Mouse (Mus musculus) hindbrain, embryonic 10.5 days (tissue): Measurements from ENCODE around the gene Rps24. TPM values are rescaled to one million over a fixed set of nuclear protein-coding genes. Genes with fewer than 3 reads are reported as not detected.
A peak's percentile ranks its signal among the peaks of the same experiment; 100 is the strongest.

ENCODE experiments used
- DNase-seq: peaks from one replicate; pipeline ENCODE4 v3.0.0-alpha.2; 2017; ENCODE audit warnings: low spot score
- H3K27ac ChIP-seq: fragments of 300-500 bp; sonication (generic); 2 replicates; pipeline ENCODE4 v1.5.1; 2016; ENCODE audit warnings: mild to moderate bottlenecking, moderate library complexity
- H3K27me3 ChIP-seq: fragments of 300-500 bp; sonication (generic); 2 replicates; pipeline ENCODE4 v1.6.1; 2016; ENCODE audit warnings: mild to moderate bottlenecking; ENCODE audit not compliant: poor library complexity, insufficient read depth, severe bottlenecking
- H3K36me3 ChIP-seq: fragments of 300-500 bp; sonication (generic); 2 replicates; pipeline ENCODE4 v1.6.1; 2016; ENCODE audit warnings: mild to moderate bottlenecking, moderate library complexity
- H3K4me1 ChIP-seq: fragments of 300-500 bp; sonication (generic); replicated peaks from 2 replicates; pipeline ENCODE4 v1.6.1; 2016; ENCODE audit warnings: mild to moderate bottlenecking
- H3K4me3 ChIP-seq: fragments of 300-500 bp; sonication (generic); 2 replicates; pipeline ENCODE4 v1.5.1; 2016; ENCODE audit warnings: mild to moderate bottlenecking, moderate library complexity
- H3K9me3 ChIP-seq: fragments of 300-500 bp; sonication (generic); 2 replicates; pipeline ENCODE4 v1.6.1; 2016; ENCODE audit warnings: mild to moderate bottlenecking, moderate library complexity
- WGBS: fragments of 180-500 bp; shearing (Covaris S2); methylation state at CpG from one replicate; pipeline ENCODE4 v1.1.7; 2016; 5-methylcytosine and 5-hydroxymethylcytosine counted together
- polyA plus RNA-seq: library from polyadenylated mRNA; unstranded; fragments of >200 nt; fragmentation: Nextera tagmentation; extraction: Ambion mirVana; gene quantifications from 2 replicates; pipeline ENCODE4 v1.2.1, GENCODE M21; 2016

Rps24 gene
- polyA plus RNA-seq, 1 experiment from 2014 or later = 962 TPM

DNA sequence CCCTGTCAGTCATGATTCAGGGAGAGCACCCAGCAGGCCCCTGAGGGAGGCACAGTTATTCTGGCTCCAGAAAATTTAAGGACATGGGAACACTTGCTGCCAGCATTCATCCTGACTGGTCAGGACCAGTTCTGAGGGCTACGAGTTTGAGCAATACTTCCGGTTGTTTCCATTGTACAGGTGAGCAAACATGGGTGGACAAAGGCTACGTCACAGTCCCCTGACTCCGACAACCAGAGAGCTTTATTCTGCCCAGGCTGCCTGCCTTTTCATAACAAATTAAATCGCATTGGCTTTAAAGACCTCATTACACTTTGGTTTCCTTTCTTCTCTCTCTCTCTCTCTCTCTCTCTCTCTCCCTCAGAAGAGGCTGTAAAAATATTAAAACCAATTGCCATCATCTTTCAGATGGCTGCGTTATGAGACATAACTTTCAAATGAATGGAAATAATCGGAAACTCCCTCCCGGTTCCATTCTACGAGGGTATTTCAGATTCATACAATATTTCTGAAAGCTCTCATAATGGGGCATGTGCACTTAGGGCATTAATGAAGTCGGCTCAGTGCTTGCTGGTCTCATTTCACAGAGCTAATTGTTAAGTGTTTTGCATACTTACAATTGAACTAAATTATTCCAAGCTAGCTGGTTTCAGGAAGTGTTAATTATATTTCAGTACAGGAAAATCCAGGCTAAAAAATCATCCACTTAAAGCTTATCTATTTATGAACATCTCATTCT is 38.9 kb downstream of the Rps24 start:
- DNase-seq = no peak
- peaks cover 32% of the 10 kb centered on the region for H3K4me1 ChIP-seq
- no peak overlapping the region for H3K4me3 ChIP-seq
- 0 out of 2 replicates have a peak, but pooled peaks cover 4% of the 10 kb centered on the region for H3K27me3 ChIP-seq
- H3K9me3 ChIP-seq = no peaks in the 10 kb centered on the region
- H3K27ac ChIP-seq = no peak overlapping the region
- 79% methylated on average over 10 of the region's 10 CpGs for WGBS
- H3K36me3 ChIP-seq = no peaks in the 10 kb centered on the region

DNA sequence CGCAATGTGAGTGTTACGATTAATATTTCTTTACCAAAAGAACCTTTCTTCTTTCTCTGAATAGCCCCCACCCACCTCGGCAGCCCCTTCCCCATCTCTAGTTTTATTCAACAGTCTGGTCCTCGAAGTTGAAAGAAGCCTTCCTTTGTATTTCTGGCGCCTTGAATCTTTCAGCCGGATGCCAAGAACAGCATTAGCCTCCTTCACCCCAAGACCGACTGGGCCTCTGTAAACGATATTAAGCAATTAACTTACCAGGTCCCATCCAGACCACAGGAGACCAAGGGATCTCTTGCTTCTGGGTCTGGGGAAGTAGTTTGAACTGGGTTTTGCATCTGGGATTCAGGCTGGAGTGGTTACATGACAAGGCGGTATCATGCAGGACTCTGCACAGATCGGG is 39.5 kb downstream of the Rps24 start:
- WGBS = 78% methylated on average over 10 of the region's 10 CpGs
- Histone ChIP-seq H3K4me1 (peaks cover 37% of the 10 kb centered on the region), H3K27ac (no peak overlapping the region), H3K4me3 (no peak overlapping the region), H3K9me3 (no peaks in the 10 kb centered on the region), H3K27me3 (0 out of 2 replicates have a peak, but pooled peaks cover 4% of the 10 kb centered on the region), H3K36me3 (no peaks in the 10 kb centered on the region)
- DNase-seq = no peak

DNA sequence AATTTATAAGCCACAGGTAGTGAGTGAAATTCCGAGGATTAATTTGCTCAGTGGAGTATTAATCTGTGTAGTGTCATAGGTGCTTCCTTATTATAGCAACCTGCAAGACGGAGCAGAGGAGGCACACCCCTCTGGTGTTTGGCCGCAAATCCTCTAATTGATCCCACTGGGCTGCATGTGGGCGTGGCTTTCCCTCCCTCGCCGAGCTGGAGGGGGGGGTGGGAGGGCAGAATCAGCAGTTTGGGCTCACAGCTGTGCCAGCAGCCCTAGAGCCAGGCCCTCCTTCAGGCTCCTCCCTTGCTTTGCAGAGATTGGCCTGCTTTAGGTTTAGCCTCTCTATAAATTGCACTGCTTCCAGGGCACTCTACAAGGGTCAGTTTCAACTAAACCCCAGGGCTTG is 43.3 kb downstream of the Rps24 start:
- Histone ChIP-seq H3K9me3 (no peaks in the 10 kb centered on the region), H3K4me3 (peak overlapping the region; percentile 20; the same call in 1 of the 2 replicates), H3K27ac (peak overlapping the region; percentile 59), H3K4me1 (peaks cover 66% of the 10 kb centered on the region), H3K36me3 (no peaks in the 10 kb centered on the region), H3K27me3 (0 out of 2 replicates have a peak, but pooled peaks cover 4% of the 10 kb centered on the region)
- peak; percentile 61 for DNase-seq
- 5% methylated on average over 6 of the region's 6 CpGs for WGBS

DNA sequence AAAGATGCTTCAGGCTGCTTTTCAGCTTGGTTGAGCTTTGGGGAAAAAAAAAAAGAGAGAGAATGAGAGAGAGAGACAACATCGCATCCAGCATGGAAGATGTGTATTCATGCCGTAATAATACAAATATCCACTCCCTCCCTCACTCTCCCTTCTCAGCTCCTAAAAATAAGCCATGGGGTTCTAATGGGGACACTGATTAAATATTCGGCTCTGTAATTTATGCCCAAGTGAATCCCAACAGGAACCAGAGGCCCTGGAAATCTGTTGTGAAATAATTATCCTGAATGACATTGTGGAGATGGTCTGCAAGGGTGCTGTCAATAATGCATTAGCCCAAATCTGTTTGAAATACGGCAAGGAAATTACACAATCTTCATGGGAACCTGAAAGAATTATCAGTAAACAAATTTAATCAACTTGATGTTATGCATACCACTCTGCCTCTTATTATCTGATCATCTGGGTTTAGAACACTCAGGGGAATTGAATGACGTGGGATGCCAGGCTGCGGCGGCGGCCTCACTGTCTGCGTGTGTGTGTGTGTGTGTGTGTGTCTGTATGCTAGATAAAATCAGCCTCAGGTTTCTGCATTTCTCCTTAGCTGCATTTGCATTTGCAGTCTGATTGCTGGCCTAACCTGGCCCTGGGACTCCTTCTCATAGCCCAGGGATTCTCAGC is 48.1 kb downstream of the Rps24 start:
- Histone ChIP-seq H3K36me3 (no peaks in the 10 kb centered on the region), H3K4me1 (peaks cover 50% of the 10 kb centered on the region), H3K9me3 (0 out of 2 replicates have a peak, but pooled peaks cover 4% of the 10 kb centered on the region), H3K27ac (peak overlapping the region; percentile 74; the same call in 1 of the 2 replicates), H3K4me3 (no peak overlapping the region), H3K27me3 (no peaks in the 10 kb centered on the region)
- WGBS = 78% methylated on average over 9 of the region's 9 CpGs
- no peak for DNase-seq

DNA sequence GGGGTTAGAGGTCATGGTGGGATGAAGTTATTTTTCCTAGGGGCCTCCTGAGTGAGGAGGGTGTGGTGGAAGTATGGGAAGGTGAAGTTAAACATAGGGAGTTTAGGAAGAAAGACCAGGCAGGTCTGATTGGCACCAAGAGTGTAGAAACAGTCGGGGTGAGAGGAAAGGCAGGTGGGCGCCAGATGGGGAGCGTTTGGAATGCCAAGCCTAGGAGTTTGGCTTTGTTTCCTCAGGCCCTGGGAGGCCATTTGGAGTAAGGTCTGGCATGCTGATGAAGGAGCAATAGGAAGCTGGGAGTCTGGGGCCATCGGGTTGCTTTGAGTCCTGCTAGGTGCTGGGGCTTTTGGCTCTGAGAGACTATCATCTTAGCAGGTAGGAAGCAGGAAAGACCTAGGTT is 56.0 kb downstream of the Rps24 start:
- no peaks in the 10 kb centered on the region for H3K36me3 ChIP-seq
- no peak overlapping the region for H3K4me3 ChIP-seq
- 70% methylated on average over 4 of the region's 4 CpGs for WGBS
- H3K4me1 ChIP-seq = 0 out of 2 replicates have a peak, but pooled peaks cover 4% of the 10 kb centered on the region
- 0 out of 2 replicates have a peak overlapping the region, but pooled peaks have one; percentile 29 for H3K27ac ChIP-seq
- H3K27me3 ChIP-seq = no peaks in the 10 kb centered on the region
- no peak for DNase-seq
- H3K9me3 ChIP-seq = 0 out of 2 replicates have a peak, but pooled peaks cover 6% of the 10 kb centered on the region

DNA sequence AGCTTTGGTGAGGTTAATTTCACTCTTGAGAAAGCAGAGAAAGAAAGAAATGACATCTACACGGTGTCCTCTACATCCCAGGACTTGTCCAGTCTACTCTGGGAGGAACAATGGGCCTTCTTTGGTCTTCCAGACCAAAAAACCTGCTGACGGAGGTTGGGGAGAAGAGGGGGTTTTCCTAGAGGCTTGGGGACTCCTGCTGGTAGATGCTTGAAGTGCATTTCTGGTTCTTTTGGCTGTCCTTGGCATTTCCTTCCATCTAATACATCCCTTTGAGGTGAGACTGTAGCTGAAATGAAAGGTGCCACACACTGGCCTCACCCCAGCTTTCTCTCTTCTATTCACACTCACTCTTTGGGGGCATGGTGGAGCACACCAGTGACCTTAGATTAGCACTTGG is 57.1 kb downstream of the Rps24 start:
- Histone ChIP-seq H3K27ac (no peak overlapping the region), H3K9me3 (0 out of 2 replicates have a peak, but pooled peaks cover 6% of the 10 kb centered on the region), H3K36me3 (no peaks in the 10 kb centered on the region), H3K4me1 (0 out of 2 replicates have a peak, but pooled peaks cover 4% of the 10 kb centered on the region), H3K27me3 (no peaks in the 10 kb centered on the region), H3K4me3 (no peak overlapping the region)
- WGBS = 29% methylated on average over 2 of the region's 2 CpGs
- DNase-seq = no peak

Other genes with a start within 250 kb of the Rps24 start
- 12.7 and 14.0 TPM in 2 replicates for gene Dlg5, start 241.2 kb upstream of the Rps24 start, polyA plus RNA-seq
- gene E330034G19Rik, start 193.9 kb upstream of the Rps24 start, polyA plus RNA-seq = not detected in 2 replicates
- gene Polr3a, start 67 bp upstream of the Rps24 start, polyA plus RNA-seq = 19.2 and 22.4 TPM in 2 replicates